Mouse (Mus musculus) stomach, postnatal 0 days (tissue): ENCODE results near the gene Ptprg. TPM values are rescaled to one million over a fixed set of nuclear protein-coding genes. Genes with fewer than 3 reads are reported as not detected.
A peak's percentile ranks its signal among the peaks of the same experiment; 100 is the strongest.

Source experiments
- ATAC-seq: fragments of 200-750 bp; cut with Nextera tagmentation; 2 replicates; pipeline ENCODE4 v1.8.0; 2017; ENCODE audit not compliant: low FRiP score, low TSS enrichment
- DNase-seq: peaks from one replicate; pipeline ENCODE4 v3.0.0-alpha.2; 2016; ENCODE audit warnings: low spot score
- H3K27ac ChIP-seq: fragments of 300-500 bp; sonication (generic); replicated peaks from 2 replicates; pipeline ENCODE4 v1.5.1; 2014; ENCODE audit warnings: mild to moderate bottlenecking, control low read depth
- H3K27me3 ChIP-seq: fragments of 300-500 bp; sonication (generic); 2 replicates; pipeline ENCODE4 v1.6.1; 2014; ENCODE audit warnings: low read length; ENCODE audit not compliant: control insufficient read depth, insufficient read depth
- H3K36me3 ChIP-seq: fragments of 300-500 bp; sonication (generic); 2 replicates; pipeline ENCODE4 v1.6.1; 2014; ENCODE audit warnings: low read length, mixed read lengths; ENCODE audit not compliant: control insufficient read depth, insufficient read depth
- H3K4me1 ChIP-seq: fragments of 300-500 bp; sonication (generic); replicated peaks from 2 replicates; pipeline ENCODE4 v1.6.1; 2014; ENCODE audit warnings: antibody characterized with exemption; ENCODE audit not compliant: control insufficient read depth, insufficient read depth
- H3K4me2 ChIP-seq: fragments of 300-500 bp; sonication (generic); replicated peaks from 2 replicates; pipeline ENCODE4 v1.6.1; 2014; ENCODE audit warnings: low read depth, mild to moderate bottlenecking, control low read depth, moderate library complexity
- H3K4me3 ChIP-seq: fragments of 300-500 bp; sonication (generic); 2 replicates; pipeline ENCODE4 v1.5.1; 2014; ENCODE audit warnings: low read depth, low read length, control low read depth
- H3K9ac ChIP-seq: fragments of 300-500 bp; sonication (generic); 2 replicates; pipeline ENCODE4 v1.6.1; 2014; ENCODE audit warnings: mild to moderate bottlenecking, low read length, control low read depth, mixed read lengths
- H3K9me3 ChIP-seq: fragments of 300-500 bp; sonication (generic); 2 replicates; pipeline ENCODE4 v1.6.1; 2016; ENCODE audit warnings: low read length; ENCODE audit not compliant: control insufficient read depth
- CTCF ChIP-seq: IDR thresholded peaks from 2 replicates; pipeline ENCODE4 v1.5.1; 2016; ENCODE audit warnings: antibody characterized with exemption, low read depth, mild to moderate bottlenecking, moderate library complexity
- EP300 ChIP-seq: optimal IDR thresholded peaks from 2 replicates; pipeline ENCODE3; 2016; ENCODE audit warnings: antibody characterized with exemption
- WGBS: fragments of 180-500 bp; shearing (Covaris S2); extraction: QIAGEN DNeasy Blood & Tissue Kit; methylation state at CpG from one replicate; pipeline ENCODE4 v1.1.7; 2014; 5-methylcytosine and 5-hydroxymethylcytosine counted together
- polyA plus RNA-seq: library from polyadenylated mRNA; unstranded; fragments of >200 nt; fragmentation: Nextera tagmentation; extraction: Ambion mirVana; gene quantifications from 2 replicates; pipeline ENCODE4 v1.2.1, GENCODE M21; 2015

Ptprg gene
- polyA plus RNA-seq, 1 experiment from 2014 or later = 6.2 TPM

GRCm38 (mm10) chr14:12089954-12090353 is 536.6 kb downstream of the Ptprg start:
- H3K27me3 ChIP-seq = no peaks in the 10 kb centered on the region
- no peaks in the 10 kb centered on the region for H3K9me3 ChIP-seq
- no peak overlapping the region for H3K9ac ChIP-seq
- H3K27ac ChIP-seq = no peak overlapping the region
- no peaks in the 10 kb centered on the region for H3K36me3 ChIP-seq
- H3K4me1 ChIP-seq = 0 out of 2 replicates have a peak, but pooled peaks cover 3% of the 10 kb centered on the region
- TF ChIP-seq CTCF (0 out of 2 replicates have a peak, but pooled peaks have one; percentile 9), EP300 (no peak)
- H3K4me3 ChIP-seq = no peak overlapping the region
- H3K4me2 ChIP-seq = no peak overlapping the region
- ATAC-seq = no peak
- no peak for DNase-seq

GRCm38 (mm10) chr14:12091730-12092129 is 538.4 kb downstream of the Ptprg start:
- Histone ChIP-seq H3K27ac (no peak overlapping the region), H3K27me3 (no peaks in the 10 kb centered on the region), H3K9me3 (no peaks in the 10 kb centered on the region), H3K36me3 (no peaks in the 10 kb centered on the region), H3K4me1 (no peaks in the 10 kb centered on the region), H3K4me3 (no peak overlapping the region), H3K9ac (no peak overlapping the region), H3K4me2 (no peak overlapping the region)
- TF ChIP-seq CTCF (no peak), EP300 (no peak)
- ATAC-seq (no peak), DNase-seq (no peak)
- WGBS = 87% methylated on average over 3 of the region's 3 CpGs

GRCm38 (mm10) chr14:12099390-12100333 is 546.3 kb downstream of the Ptprg start:
- Histone ChIP-seq H3K4me1 (no peaks in the 10 kb centered on the region), H3K27ac (no peak overlapping the region), H3K27me3 (no peaks in the 10 kb centered on the region), H3K9ac (no peak overlapping the region), H3K36me3 (no peaks in the 10 kb centered on the region), H3K4me3 (no peak overlapping the region), H3K9me3 (no peaks in the 10 kb centered on the region), H3K4me2 (no peak overlapping the region)
- no peak for TF ChIP-seq EP300
- no peak for TF ChIP-seq CTCF
- WGBS = 58% methylated on average over 12 of the region's 12 CpGs
- ATAC-seq = no peak
- DNase-seq = no peak

- Histone ChIP-seq H3K9me3 (no peaks in the 10 kb centered on the region), H3K27ac (no peak overlapping the region), H3K4me1 (no peaks in the 10 kb centered on the region), H3K36me3 (no peaks in the 10 kb centered on the region), H3K4me3 (no peak overlapping the region), H3K4me2 (no peak overlapping the region), H3K27me3 (no peaks in the 10 kb centered on the region), H3K9ac (no peak overlapping the region)
- ATAC-seq = no peak
- DNase-seq = no peak
- 76% methylated on average over 11 of the region's 11 CpGs for WGBS
- TF ChIP-seq EP300 = no peak
- TF ChIP-seq CTCF = no peak
Measured at GRCm38 (mm10) chr14:12102389-12103325, 549.3 kb downstream of the Ptprg start.

- TF ChIP-seq EP300 = no peak
- no peak for TF ChIP-seq CTCF
- DNase-seq (no peak), ATAC-seq (peak; percentile 29; the same call in 1 of the 2 replicates)
- no peak overlapping the region for H3K9ac ChIP-seq
- no peak overlapping the region for H3K4me2 ChIP-seq
- H3K4me1 ChIP-seq = no peaks in the 10 kb centered on the region
- 76% methylated on average over 12 of the region's 12 CpGs for WGBS
- H3K36me3 ChIP-seq = no peaks in the 10 kb centered on the region
- no peak overlapping the region for H3K27ac ChIP-seq
- no peaks in the 10 kb centered on the region for H3K27me3 ChIP-seq
- H3K4me3 ChIP-seq = no peak overlapping the region
- no peaks in the 10 kb centered on the region for H3K9me3 ChIP-seq
Measured at GRCm38 (mm10) chr14:12104297-12105155, 551.2 kb downstream of the Ptprg start.
